Mouse (Mus musculus): ENCODE data around the gene Fmo1. TPM values are rescaled to one million over a fixed set of nuclear protein-coding genes. Genes with fewer than 3 reads are reported as not detected.

The Fmo1 gene
- 14.8 and 20.7 TPM in 2 replicates for polyA plus RNA-seq (2012; rRNA removed)

DNA sequence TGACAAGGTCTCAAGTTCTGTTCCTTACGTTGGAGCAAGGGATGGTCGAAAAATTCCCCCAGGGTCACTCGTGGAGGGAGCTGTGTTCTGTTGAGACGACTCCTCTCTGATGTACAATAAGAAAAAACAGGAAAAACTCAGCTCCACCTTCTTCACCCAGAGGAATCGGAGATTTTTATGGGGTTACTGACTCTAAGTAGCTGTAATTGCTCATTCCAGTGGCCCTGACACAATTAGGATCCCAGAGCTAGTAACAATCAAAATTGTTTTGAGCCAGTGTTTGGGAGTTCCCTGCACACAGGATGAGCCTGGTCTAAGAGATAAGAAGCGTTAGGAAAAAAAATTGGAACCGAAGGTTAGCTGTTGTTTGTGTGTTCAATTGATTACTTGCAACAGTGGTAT, at the start of gene Fmo1:
Gene Fmo1 (minus strand): TSS at position 331 of the 402 bp plus-strand sequence.

GRCm38 (mm10) chr1:162897838-162898811, 31.7 kb upstream of the Fmo1 start, which contains the start of gene Fmo2:
Gene Fmo2, minus strand, starts transcription at chr1:162898726.

GRCm38 (mm10) chr1:162813836-162814156, 52.6 kb downstream of the Fmo1 start, which contains the start of gene Fmo4:
Gene Fmo4, minus strand, starts transcription at chr1:162813972.

Other genes starting within 250 kb of the Fmo1 start
- gene Myoc, start 227.5 kb downstream of the Fmo1 start, polyA plus RNA-seq (2012; rRNA removed), result 0.10 TPM in 1 of 2 replicates, not detected in the other
- not detected in 2 replicates for gene Myocos, start 208.4 kb downstream of the Fmo1 start, polyA plus RNA-seq (2012; rRNA removed)
- 38.8 and 71.2 TPM in 2 replicates for gene Prrc2c, start 126.1 kb downstream of the Fmo1 start, polyA plus RNA-seq (2012; rRNA removed)
- gene Fmo4, start 52.6 kb downstream of the Fmo1 start, polyA plus RNA-seq (2012; rRNA removed), result 0.37 and 0.89 TPM in 2 replicates
- gene Fmo2, start 32.1 kb upstream of the Fmo1 start, polyA plus RNA-seq (2012; rRNA removed), result 0.16 and 0.17 TPM in 2 replicates
- 0.09 TPM in 1 of 2 replicates, not detected in the other for gene Fmo6, start 70.9 kb upstream of the Fmo1 start, polyA plus RNA-seq (2012; rRNA removed)
- gene Fmo3, start 117.9 kb upstream of the Fmo1 start, polyA plus RNA-seq (2012; rRNA removed), result not detected in 2 replicates
- gene Mroh9, start 219.1 kb upstream of the Fmo1 start, polyA plus RNA-seq (2012; rRNA removed), result not detected in 2 replicates

Data from central nervous system, embryonic 11.5 days (tissue).